Mouse (Mus musculus) cortical plate, adult 2 months (tissue): Measurements from ENCODE around the gene Begain.

ENCODE experiments used
- CTCF ChIP-seq: fragments of 200-500 bp; IDR thresholded peaks from 2 replicates; pipeline ENCODE4 v1.5.1; 2011; ENCODE audit warnings: mild to moderate bottlenecking, control low read depth, low read length; ENCODE audit not compliant: insufficient read depth; ENCODE audit errors: extremely low read depth
- POLR2A ChIP-seq: fragments of 200-500 bp; IDR thresholded peaks from 2 replicates; pipeline ENCODE4 v1.6.1; 2011; ENCODE audit warnings: mild to moderate bottlenecking, low read length, control low read depth; ENCODE audit not compliant: insufficient read depth; ENCODE audit errors: extremely low read depth

GRCm38 (mm10) chr12:109010070-109010649 is 57.9 kb downstream of the Begain start:
- TF ChIP-seq POLR2A (no peak), CTCF (no peak)
